Mouse (Mus musculus) kidney, postnatal 25 days (tissue): Measurements from ENCODE around the gene Icam2.
"Not testable (repeated sequence)": the region's sequence is repeated elsewhere in the genome, so short reads cannot be mapped to it uniquely, and the experiment has no call there.

Experiments used
- DNase-seq, 2 experiments: peaks; one replicate each; pipeline ENCODE4 v3.0.0; 2021; ENCODE audit warnings: mixed read lengths in 2 of 2

The Icam2 gene

GRCm38 (mm10) chr11:106339323-106339722 lies 48.6 kb downstream of the Icam2 start:
- not testable (repeated sequence) for DNase-seq

GRCm38 (mm10) chr11:106338870-106339269 lies 49.0 kb downstream of the Icam2 start:
- no peak for DNase-seq

- DNase-seq, result no peak
These were observed 49.8 kb downstream of the Icam2 start for GRCm38 (mm10) chr11:106338029-106338428.

DNA sequence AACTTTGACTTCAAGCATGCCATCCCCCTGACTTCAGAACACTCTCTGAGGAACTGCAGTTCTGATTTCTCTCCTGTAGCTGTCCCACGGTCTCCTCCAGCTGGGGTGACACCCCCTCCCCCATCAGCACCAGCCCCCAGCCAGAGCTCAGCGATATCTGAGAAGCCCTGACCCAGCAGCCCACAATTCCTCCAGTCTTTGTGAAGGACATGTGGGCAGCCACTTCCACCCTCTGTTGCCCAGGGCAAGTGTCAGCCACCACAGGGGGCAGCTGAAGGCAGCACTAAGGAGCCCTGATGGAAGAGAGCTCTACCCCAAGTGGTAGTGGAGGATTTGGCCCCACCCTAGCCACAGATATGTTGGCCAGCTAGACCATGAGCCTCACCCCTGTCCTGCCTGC lies 53.8 kb downstream of the Icam2 start:
- no peak for DNase-seq

DNA sequence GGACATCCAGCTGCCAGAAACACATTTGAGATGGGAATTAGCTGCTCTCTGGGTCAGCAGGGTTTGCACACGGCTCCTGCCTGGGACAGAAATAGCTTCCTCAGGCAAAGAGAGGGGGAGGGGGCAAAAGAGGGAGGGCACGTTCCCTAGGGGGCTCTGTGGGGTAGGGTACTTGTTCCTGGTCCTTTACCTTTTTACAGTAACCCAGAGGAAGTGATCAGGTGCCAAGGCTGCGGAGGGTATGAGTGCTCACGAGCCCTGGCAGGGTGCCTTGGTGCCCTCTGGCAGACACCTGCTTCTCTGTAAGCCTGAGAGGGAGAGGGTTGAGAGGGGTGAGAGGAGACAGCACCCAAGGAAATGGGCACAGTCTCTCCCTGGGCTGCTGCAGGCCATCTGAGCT lies 55.4 kb downstream of the Icam2 start:
- no peak for DNase-seq

GRCm38 (mm10) chr11:106329682-106330081 lies 58.2 kb downstream of the Icam2 start:
- peak in 1 of 2 experiments; percentile 54 for DNase-seq

GRCm38 (mm10) chr11:106329128-106329527 lies 58.7 kb downstream of the Icam2 start:
- no peak for DNase-seq

DNA sequence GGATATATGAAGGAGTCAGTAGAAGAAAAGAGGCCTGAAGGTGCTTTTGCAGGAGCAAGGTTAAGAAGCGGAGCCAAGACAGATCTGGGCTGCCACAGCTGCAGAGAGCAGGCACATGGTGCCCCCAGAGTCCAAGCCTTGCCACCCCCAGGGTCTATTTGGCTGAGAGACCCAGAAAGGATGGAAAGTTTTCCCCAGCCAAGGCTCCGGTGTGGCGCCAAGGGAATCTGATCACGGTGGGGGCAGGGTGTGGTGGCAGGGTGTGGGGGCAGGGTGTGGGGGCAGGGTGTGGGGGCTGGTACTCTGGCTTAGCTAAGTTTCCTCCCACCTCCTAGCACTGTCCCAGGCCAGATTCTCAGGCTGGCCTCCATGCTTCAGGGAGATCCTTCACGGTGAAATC lies 59.4 kb downstream of the Icam2 start:
- no peak for DNase-seq
